Mouse (Mus musculus): ENCODE measurements around the gene Fam110a. TPM values are rescaled to one million over a fixed set of nuclear protein-coding genes. Genes with fewer than 3 reads are reported as not detected.

Fam110a gene
- polyA plus RNA-seq, 1 experiment from 2014 or later = 36.3 TPM

DNA sequence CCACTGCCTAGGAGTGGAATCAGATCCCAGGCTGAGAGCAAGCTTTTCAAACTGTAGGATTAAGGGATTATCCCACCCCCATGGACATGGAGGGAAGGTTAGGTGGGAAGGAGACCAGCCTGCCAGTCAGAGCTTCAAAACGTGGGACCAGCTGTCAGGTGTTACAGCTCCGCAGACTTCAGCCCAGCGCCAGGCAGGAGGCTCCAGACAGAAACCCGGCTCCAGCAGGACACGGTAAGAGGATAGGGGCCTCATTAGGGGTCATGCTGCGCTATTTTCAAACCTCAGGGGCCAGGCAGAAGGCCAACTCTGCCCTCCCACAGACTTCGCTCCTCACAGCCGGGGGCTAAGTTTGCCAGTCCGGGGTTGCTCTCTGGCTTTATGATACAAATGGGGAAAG, 16.0 kb downstream of the Fam110a start:
- TF ChIP-seq CTCF (IDR thresholded peaks at IDR 0.05) (no peak), EP300 (IDR thresholded peaks at IDR 0.05) (no peak)
- Histone ChIP-seq H3K36me3 (ENCODE audit: insufficient read depth, low read length) (0 out of 2 replicates have a peak, but pooled peaks cover 4% of the 10 kb centered on the region), H3K27me3 (replicated peaks; ENCODE audit: insufficient read depth, low read length) (no peaks in the 10 kb centered on the region), H3K4me3 (ENCODE audit: low read depth, low read length) (no peak overlapping the region), H3K27ac (ENCODE audit: low read length) (no peak overlapping the region), H3K4me1 (ENCODE audit: insufficient read depth, low read depth, low read length) (peaks cover 12% of the 10 kb centered on the region; the same call in 1 of the 2 replicates), H3K9me3 (ENCODE audit: low read length) (no peaks in the 10 kb centered on the region), H3K4me2 (replicated peaks; ENCODE audit: low read depth, low read length) (no peak overlapping the region), H3K9ac (replicated peaks; ENCODE audit: low read depth) (no peak overlapping the region)
- ATAC-seq = no peak
- WGBS = 38% methylated on average over 9 of the region's 9 CpGs
- no peak for DNase-seq (ENCODE audit: low spot score)

DNA sequence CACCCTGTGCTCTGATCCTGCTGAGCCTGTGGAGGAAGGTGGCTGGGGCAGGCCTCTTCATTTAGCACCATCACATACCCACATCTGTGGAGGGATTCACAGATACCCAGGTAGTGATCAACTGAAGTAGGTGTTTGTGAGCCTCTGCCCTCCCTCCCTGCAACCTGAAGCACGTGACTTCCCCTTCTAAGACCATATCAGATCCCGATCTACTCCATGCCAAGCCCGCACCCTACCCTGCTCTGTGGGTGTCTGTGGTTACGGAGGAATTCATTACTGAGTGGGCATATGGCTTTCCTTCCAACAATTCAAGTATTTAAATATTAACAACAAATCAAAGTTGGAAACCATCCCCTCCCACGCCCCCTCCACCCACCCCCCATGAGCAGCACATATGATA, 16.7 kb downstream of the Fam110a start:
- no peak for TF ChIP-seq CTCF (IDR thresholded peaks at IDR 0.05)
- TF ChIP-seq EP300 (IDR thresholded peaks at IDR 0.05) = no peak
- Histone ChIP-seq H3K4me2 (replicated peaks; ENCODE audit: low read depth, low read length) (no peak overlapping the region), H3K9me3 (ENCODE audit: low read length) (no peaks in the 10 kb centered on the region), H3K4me1 (ENCODE audit: insufficient read depth, low read depth, low read length) (peaks cover 9% of the 10 kb centered on the region; the same call in 1 of the 2 replicates), H3K36me3 (ENCODE audit: insufficient read depth, low read length) (0 out of 2 replicates have a peak, but pooled peaks cover 4% of the 10 kb centered on the region), H3K9ac (replicated peaks; ENCODE audit: low read depth) (no peak overlapping the region), H3K27ac (ENCODE audit: low read length) (0 out of 2 replicates have a peak overlapping the region, but pooled peaks have one; percentile 54), H3K4me3 (ENCODE audit: low read depth, low read length) (no peak overlapping the region), H3K27me3 (replicated peaks; ENCODE audit: insufficient read depth, low read length) (no peaks in the 10 kb centered on the region)
- ATAC-seq = no peak
- DNase-seq (ENCODE audit: low spot score) = no peak
- whole genome bisulfite sequencing = 86% methylated on average over 5 of the region's 5 CpGs

DNA sequence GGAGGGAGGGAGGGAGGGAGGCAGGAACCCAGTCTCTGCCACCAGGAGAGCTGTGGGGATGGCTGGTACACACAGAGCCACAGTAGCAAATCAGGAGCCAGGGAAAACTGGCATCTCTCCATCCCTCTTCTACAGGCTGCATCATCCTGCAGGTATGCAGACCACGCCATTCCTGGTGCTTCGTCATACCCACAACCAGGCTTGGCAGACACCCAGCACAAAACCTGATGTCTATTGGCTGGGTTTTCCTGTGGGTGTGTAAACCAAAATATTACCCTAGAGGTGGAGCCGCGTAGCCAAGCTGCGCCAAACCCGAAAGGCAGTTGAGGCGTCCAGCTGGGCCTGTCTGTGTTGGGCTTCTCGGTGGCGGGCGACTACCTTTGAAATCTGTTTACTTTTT, 17.5 kb downstream of the Fam110a start:
- DNase-seq (ENCODE audit: low spot score) (peak; percentile 95), ATAC-seq (peak; percentile 92)
- WGBS = 18% methylated on average over 10 of the region's 10 CpGs
- Histone ChIP-seq H3K36me3 (ENCODE audit: insufficient read depth, low read length) (0 out of 2 replicates have a peak, but pooled peaks cover 4% of the 10 kb centered on the region), H3K4me2 (replicated peaks; ENCODE audit: low read depth, low read length) (no peak overlapping the region), H3K4me3 (ENCODE audit: low read depth, low read length) (no peak overlapping the region), H3K9ac (replicated peaks; ENCODE audit: low read depth) (no peak overlapping the region), H3K4me1 (ENCODE audit: insufficient read depth, low read depth, low read length) (peaks cover 3% of the 10 kb centered on the region; the same call in 1 of the 2 replicates), H3K9me3 (ENCODE audit: low read length) (no peaks in the 10 kb centered on the region), H3K27ac (ENCODE audit: low read length) (peak overlapping the region; percentile 54; the same call in 1 of the 2 replicates), H3K27me3 (replicated peaks; ENCODE audit: insufficient read depth, low read length) (no peaks in the 10 kb centered on the region)
- TF ChIP-seq EP300 (IDR thresholded peaks at IDR 0.05) = peak; percentile 65
- peak; percentile 17; the same call in 1 of the 2 replicates for TF ChIP-seq CTCF (IDR thresholded peaks at IDR 0.05)

DNA sequence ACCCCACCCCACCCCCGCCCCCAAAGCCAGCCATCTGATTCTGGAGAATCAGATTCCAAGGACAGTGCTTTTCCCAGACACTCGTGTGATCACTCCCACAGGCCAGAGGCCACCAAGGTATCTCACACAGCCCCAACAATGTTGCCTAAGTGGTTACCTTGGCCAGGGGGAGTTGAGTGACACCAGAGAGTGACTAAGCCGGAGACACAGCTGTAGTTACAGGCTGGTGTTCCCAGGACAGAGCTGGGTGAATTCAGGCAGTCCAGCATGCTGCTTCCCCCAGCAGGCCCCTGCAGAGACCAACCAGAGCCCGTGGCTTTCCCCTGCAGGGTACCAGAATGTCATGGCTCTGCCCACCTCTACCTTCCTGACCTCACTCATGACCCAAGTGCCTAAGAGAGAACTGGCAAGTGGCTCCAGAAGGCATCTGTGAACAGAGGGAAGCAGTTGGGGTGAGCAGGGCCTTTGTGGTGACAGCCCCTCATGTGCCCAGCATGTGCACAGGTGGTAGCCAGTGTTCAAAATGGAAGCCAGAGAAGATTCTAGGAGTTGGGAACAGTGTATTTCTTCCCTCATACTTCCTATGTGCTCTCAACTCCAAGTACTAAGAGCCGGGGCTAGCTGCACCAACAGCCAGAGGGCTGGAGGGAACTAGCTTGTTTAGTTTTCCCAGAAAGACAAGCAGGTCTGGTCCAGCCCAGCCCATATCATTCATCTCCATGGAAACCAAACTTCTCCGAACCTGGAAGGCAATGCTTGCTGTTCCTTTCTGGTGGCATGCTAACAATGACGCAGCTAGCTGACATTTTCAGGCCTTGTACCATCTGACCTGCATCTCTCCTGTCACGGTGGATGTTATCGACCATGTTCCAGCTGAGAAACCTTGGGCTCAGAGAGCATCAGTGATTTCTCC, 18.5 kb downstream of the Fam110a start:
- H3K27me3 ChIP-seq (replicated peaks; ENCODE audit: insufficient read depth, low read length) = no peaks in the 10 kb centered on the region
- 0 out of 2 replicates have a peak, but pooled peaks cover 4% of the 10 kb centered on the region for H3K36me3 ChIP-seq (ENCODE audit: insufficient read depth, low read length)
- H3K9me3 ChIP-seq (ENCODE audit: low read length) = no peaks in the 10 kb centered on the region
- no peak overlapping the region for H3K4me3 ChIP-seq (ENCODE audit: low read depth, low read length)
- DNase-seq (ENCODE audit: low spot score) = peak; percentile 40
- TF ChIP-seq EP300 (IDR thresholded peaks at IDR 0.05) (no peak), CTCF (IDR thresholded peaks at IDR 0.05) (no peak)
- 49% methylated on average over 9 of the region's 9 CpGs for WGBS
- ATAC-seq = peak; percentile 17
- H3K4me2 ChIP-seq (replicated peaks; ENCODE audit: low read depth, low read length) = no peak overlapping the region
- H3K27ac ChIP-seq (ENCODE audit: low read length) = peak overlapping the region; percentile 38; the same call in 1 of the 2 replicates
- H3K4me1 ChIP-seq (ENCODE audit: insufficient read depth, low read depth, low read length) = peaks cover 3% of the 10 kb centered on the region; the same call in 1 of the 2 replicates
- no peak overlapping the region for H3K9ac ChIP-seq (replicated peaks; ENCODE audit: low read depth)

DNA sequence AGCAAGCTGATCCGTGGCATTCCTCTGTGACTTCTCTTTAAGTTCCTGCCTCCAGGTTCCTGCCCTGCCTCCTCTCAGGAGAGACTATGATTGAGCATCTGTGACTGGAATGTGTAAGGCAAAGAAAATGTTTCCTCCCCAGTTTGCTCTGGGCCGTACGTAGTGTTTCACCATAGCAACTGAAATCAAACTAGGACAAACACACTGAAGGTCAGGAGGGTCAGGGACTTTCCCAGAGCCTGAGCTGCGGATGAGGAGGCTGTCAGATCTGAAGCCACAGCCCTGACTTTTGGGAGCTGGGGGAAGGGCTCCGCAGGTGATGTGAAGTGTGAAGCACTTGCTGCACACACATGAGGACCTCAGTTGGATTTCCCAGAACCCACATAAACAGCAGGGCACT, 20.7 kb downstream of the Fam110a start:
- DNase-seq (ENCODE audit: low spot score) = peak; percentile 88
- no peak overlapping the region for H3K27ac ChIP-seq (ENCODE audit: low read length)
- H3K9ac ChIP-seq (replicated peaks; ENCODE audit: low read depth) = no peak overlapping the region
- no peaks in the 10 kb centered on the region for H3K9me3 ChIP-seq (ENCODE audit: low read length)
- no peak overlapping the region for H3K4me2 ChIP-seq (replicated peaks; ENCODE audit: low read depth, low read length)
- no peak for TF ChIP-seq CTCF (IDR thresholded peaks at IDR 0.05)
- TF ChIP-seq EP300 (IDR thresholded peaks at IDR 0.05) = peak; percentile 84
- 0 out of 2 replicates have a peak, but pooled peaks cover under 1% of the 10 kb centered on the region for H3K36me3 ChIP-seq (ENCODE audit: insufficient read depth, low read length)
- peak; percentile 71 for ATAC-seq
- 19% methylated on average over 5 of the region's 5 CpGs for WGBS
- H3K4me1 ChIP-seq (ENCODE audit: insufficient read depth, low read depth, low read length) = peaks cover 3% of the 10 kb centered on the region; the same call in 1 of the 2 replicates
- no peaks in the 10 kb centered on the region for H3K27me3 ChIP-seq (replicated peaks; ENCODE audit: insufficient read depth, low read length)
- H3K4me3 ChIP-seq (ENCODE audit: low read depth, low read length) = no peak overlapping the region

DNA sequence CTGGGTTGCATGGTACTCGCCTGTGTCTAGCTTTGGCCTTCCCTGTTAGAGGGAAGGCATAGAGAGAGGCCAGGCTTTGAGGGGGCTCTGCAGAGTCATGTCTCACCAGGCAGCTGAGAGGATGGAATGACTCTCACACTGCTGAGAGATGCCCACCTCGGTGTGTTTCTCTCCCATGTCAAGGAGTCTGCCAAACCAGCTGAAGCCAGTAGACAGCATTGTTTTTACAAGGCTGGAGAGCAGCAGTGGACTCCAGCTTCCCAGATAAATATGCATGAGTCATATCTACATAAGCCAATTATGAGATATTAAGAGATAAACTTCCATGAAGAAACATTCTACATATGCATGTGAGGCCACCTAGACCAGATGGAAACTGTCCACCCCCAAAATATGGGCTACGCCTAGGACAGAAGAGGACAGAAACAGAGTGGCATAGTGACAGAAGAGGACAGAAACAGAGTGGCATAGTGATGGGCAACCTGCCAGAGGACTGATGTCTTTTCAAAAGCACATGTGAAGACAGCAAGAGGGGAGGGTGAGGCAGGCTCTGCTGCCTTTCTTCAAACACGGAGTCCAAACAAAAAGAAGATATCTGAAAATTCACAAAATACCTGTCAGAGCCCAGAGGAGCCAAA, 23.4 kb downstream of the Fam110a start:
- H3K27ac ChIP-seq (ENCODE audit: low read length) = no peak overlapping the region
- no peaks in the 10 kb centered on the region for H3K27me3 ChIP-seq (replicated peaks; ENCODE audit: insufficient read depth, low read length)
- 62% methylated on average over 4 of the region's 4 CpGs for WGBS
- H3K4me2 ChIP-seq (replicated peaks; ENCODE audit: low read depth, low read length) = no peak overlapping the region
- TF ChIP-seq EP300 (IDR thresholded peaks at IDR 0.05) (no peak), CTCF (IDR thresholded peaks at IDR 0.05) (no peak)
- no peaks in the 10 kb centered on the region for H3K9me3 ChIP-seq (ENCODE audit: low read length)
- DNase-seq (ENCODE audit: low spot score) (no peak), ATAC-seq (no peak)
- H3K4me1 ChIP-seq (ENCODE audit: insufficient read depth, low read depth, low read length) = no peaks in the 10 kb centered on the region
- H3K9ac ChIP-seq (replicated peaks; ENCODE audit: low read depth) = no peak overlapping the region
- H3K36me3 ChIP-seq (ENCODE audit: insufficient read depth, low read length) = no peaks in the 10 kb centered on the region
- no peak overlapping the region for H3K4me3 ChIP-seq (ENCODE audit: low read depth, low read length)
